Mouse (Mus musculus): Measurements from ENCODE around the gene Bmf.

DNA sequence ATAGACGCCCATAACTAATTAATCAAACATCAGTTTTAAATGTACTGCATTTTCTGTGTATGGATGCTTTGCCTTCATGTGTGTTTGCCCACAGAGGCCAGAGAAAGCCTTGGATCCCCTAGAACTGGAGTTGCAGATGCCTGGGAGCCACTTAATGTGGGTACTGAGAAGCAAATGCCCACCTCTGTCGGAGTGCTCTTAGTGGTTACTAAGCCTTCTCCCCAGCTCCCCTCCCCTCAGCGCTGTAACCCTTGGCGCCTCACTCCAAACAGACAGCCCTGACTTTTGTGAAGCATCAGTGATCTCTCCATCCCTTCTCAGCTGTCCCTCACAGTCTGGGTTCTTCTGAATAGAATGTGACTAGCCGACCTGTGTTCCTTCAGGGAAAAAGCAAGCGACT lies 51.0 kb downstream of the Bmf start:
- no peak for TF ChIP-seq CTCF (conservative IDR thresholded peaks at IDR 0.05; ENCODE audit: low read length)
- TF ChIP-seq NANOG (IDR thresholded peaks at IDR 0.05; ENCODE audit: borderline replicate concordance, low read length): no peak
- TF ChIP-seq POU5F1 (IDR thresholded peaks at IDR 0.05; ENCODE audit: borderline replicate concordance, low read length): no peak

Data from E14TG2a.4 (cell line).